Mouse (Mus musculus): ENCODE data around the gene Slc10a1.

Gene Slc10a1

DNA sequence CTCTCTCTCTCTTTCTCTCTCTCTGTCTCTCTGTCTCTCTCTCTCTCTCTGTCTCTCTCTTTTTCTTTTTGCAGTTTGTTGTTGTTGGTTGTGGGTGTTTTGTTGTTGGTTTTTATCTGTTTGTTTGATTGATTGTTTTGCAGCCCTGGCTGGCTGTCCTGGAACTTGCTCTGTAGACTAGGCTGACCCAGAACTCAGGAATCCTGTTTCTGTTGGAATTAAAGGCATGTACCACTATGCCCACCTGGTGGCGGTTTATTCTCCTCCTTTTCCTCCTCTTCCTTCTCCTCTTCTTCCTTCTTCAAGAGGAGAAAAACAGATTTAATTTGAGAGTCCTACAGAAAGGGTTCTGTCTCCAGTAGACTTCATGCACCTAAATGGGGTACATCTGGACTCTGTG lies 41.0 kb downstream of the Slc10a1 start:
- no peak for DNase-seq (ENCODE audit: low read depth)

DNA sequence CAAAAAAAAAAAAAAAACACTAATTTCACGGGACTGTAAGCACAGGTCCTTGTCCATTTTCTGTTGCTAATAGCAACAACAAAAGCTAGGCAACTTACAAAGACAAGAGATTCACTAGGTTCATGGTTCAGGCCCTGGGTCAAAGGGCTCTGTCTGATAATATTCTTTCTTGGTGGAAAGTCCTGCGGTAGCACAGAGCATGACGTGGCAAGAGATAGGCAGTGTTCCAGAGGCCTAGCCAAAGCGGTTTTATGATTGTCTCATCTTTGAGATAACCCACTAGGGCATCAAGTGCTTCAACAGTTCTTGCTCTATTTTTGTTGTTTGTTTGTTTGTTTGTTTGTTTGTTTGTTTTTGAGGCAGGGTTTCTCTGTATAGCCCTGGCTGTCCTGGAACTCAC lies 42.0 kb downstream of the Slc10a1 start:
- no peak for DNase-seq (ENCODE audit: low read depth)

DNA sequence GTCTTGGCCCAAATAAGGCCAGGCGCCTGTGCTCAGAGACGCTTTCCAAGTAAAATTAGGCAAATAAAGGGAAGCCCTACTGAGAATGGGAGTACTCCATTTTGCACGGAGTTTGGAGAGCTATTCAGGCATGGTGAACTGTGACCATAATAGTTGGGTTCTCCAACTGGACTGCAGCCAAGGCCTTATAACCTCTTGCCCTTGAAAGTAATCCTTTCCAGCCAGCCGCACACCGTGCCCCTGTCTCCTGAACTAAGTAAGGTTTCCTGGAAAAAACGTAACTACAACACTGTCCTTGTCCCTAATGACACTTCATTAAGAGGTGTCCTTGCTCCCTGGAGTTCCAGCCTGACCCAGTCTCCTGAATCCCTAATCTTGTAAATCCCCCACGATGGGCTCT lies 42.6 kb downstream of the Slc10a1 start:
- no peak for DNase-seq (ENCODE audit: low read depth)

GRCm38 (mm10) chr12:80924205-80924604 lies 44.3 kb downstream of the Slc10a1 start:
- DNase-seq (ENCODE audit: low read depth) = no peak

DNA sequence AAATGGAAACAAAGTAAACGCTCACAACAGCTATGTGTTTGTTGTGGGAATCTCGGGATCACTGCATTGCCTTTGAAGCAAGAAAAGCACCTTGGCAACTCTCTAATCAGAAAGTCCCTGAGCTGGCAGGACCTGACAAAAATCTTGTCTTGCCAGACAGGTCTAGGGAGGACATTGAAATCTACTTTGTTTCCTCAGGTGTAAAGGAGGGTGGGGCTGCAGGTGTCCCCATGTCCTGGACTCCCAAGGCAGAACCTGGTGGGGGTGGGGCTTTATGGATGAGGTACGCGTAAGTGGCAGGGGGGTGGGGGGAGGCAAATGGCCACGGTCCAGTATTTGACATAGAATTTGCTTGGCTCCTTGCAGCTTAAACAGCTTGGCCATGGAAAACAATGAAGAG lies 44.9 kb downstream of the Slc10a1 start:
- no peak for DNase-seq (ENCODE audit: low read depth)

- DNase-seq (ENCODE audit: low read depth) = no peak
Observed at GRCm38 (mm10) chr12:80922869-80923268, 45.6 kb downstream of the Slc10a1 start.

DNA sequence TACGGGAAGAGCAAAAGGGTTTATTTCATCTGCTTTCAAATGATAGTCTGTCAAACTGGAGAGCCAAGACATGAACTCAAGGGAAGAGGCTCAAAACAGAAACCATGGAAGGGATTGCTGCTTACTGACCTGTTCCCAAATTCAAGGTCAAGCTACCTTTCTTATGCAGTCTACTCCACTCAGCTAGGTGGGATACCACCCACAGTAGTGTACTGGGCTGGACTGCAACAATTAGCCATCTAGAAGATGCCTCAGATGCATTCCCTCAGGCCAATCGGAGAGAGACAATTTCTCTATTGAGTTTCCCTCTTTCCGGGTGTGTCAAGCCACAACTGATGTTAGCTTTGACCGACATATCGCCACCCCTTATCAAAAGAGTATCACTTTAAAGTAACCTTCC lies 47.2 kb downstream of the Slc10a1 start:
- DNase-seq (ENCODE audit: low read depth) = no peak

- DNase-seq (ENCODE audit: low read depth) = peak; percentile 68
Observed at GRCm38 (mm10) chr12:80917764-80918163, 50.7 kb downstream of the Slc10a1 start.

- no peak for DNase-seq (ENCODE audit: low read depth)
Observed at GRCm38 (mm10) chr12:80909631-80910030, 58.9 kb downstream of the Slc10a1 start.
